Mouse (Mus musculus): ENCODE results near the gene Trip6. TPM values are rescaled to one million over a fixed set of nuclear protein-coding genes. Genes with fewer than 3 reads are reported as not detected.
A peak's percentile ranks its signal among the peaks of the same experiment; 100 is the strongest.

Gene Trip6
- polyA plus RNA-seq, 1 experiment from 2014 or later, result 1.2 TPM

GRCm38 (mm10) chr5:137345821-137346220 lies 31.6 kb upstream of the Trip6 start:
- H3K79me2 ChIP-seq (ENCODE audit: inconsistent target), result no peaks in the 10 kb centered on the region
- 19% methylated on average over 9 of the region's 9 CpGs for WGBS (ENCODE audit: missing documents)
- H3K36me3 ChIP-seq (ENCODE audit: inconsistent target), result no peaks in the 10 kb centered on the region
- no peak overlapping the region for H3K27ac ChIP-seq
- H3K4me3 ChIP-seq (ENCODE audit: inconsistent target), result no peak overlapping the region

GRCm38 (mm10) chr5:137343869-137344268 lies 29.7 kb upstream of the Trip6 start:
- H3K4me3 ChIP-seq (ENCODE audit: inconsistent target), result no peak overlapping the region
- H3K36me3 ChIP-seq (ENCODE audit: inconsistent target), result no peaks in the 10 kb centered on the region
- no peaks in the 10 kb centered on the region for H3K79me2 ChIP-seq (ENCODE audit: inconsistent target)
- no peak overlapping the region for H3K27ac ChIP-seq

DNA sequence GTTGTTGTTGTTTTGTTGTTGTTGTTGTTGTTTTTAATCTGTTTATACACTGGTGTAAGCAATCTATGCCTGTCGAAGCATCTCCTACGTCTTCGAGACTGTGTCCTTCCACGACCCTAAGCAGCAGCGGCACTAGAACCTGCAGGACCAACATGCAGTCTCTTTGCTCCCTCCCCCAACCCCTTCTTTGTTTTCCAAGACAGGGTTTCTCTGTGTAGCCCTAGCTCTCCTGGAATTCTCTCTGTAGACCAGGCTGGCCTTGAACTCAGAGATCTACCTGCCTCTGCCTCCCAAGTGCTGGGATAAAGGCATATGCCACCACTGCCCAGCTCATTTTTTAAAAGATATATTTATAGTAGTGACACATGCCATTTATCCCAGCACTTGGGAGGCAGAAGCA lies 29.2 kb upstream of the Trip6 start:
- no peak overlapping the region for H3K4me3 ChIP-seq (ENCODE audit: inconsistent target)
- 93% methylated on average over 5 of the region's 5 CpGs for WGBS (ENCODE audit: missing documents)
- no peak overlapping the region for H3K27ac ChIP-seq
- no peaks in the 10 kb centered on the region for H3K36me3 ChIP-seq (ENCODE audit: inconsistent target)
- H3K79me2 ChIP-seq (ENCODE audit: inconsistent target), result no peaks in the 10 kb centered on the region

GRCm38 (mm10) chr5:137342407-137343012 lies 28.3 kb upstream of the Trip6 start:
- Histone ChIP-seq H3K36me3 (ENCODE audit: inconsistent target) (no peaks in the 10 kb centered on the region), H3K4me3 (ENCODE audit: inconsistent target) (no peak overlapping the region), H3K79me2 (ENCODE audit: inconsistent target) (no peaks in the 10 kb centered on the region), H3K27ac (no peak overlapping the region)
- 81% methylated on average over 7 of the region's 7 CpGs for WGBS (ENCODE audit: missing documents)

- no peaks in the 10 kb centered on the region for H3K79me2 ChIP-seq (ENCODE audit: inconsistent target)
- H3K36me3 ChIP-seq (ENCODE audit: inconsistent target), result no peaks in the 10 kb centered on the region
- H3K27ac ChIP-seq, result no peak overlapping the region
- H3K4me3 ChIP-seq (ENCODE audit: inconsistent target), result no peak overlapping the region
- 82% methylated on average over 6 of the region's 6 CpGs for WGBS (ENCODE audit: missing documents)
These were observed 26.0 kb upstream of the Trip6 start for GRCm38 (mm10) chr5:137340222-137340621.

GRCm38 (mm10) chr5:137339290-137339979 lies 25.2 kb upstream of the Trip6 start:
- WGBS (ENCODE audit: missing documents), result 36% methylated on average over 22 of the region's 22 CpGs
- H3K27ac ChIP-seq, result no peak overlapping the region

DNA sequence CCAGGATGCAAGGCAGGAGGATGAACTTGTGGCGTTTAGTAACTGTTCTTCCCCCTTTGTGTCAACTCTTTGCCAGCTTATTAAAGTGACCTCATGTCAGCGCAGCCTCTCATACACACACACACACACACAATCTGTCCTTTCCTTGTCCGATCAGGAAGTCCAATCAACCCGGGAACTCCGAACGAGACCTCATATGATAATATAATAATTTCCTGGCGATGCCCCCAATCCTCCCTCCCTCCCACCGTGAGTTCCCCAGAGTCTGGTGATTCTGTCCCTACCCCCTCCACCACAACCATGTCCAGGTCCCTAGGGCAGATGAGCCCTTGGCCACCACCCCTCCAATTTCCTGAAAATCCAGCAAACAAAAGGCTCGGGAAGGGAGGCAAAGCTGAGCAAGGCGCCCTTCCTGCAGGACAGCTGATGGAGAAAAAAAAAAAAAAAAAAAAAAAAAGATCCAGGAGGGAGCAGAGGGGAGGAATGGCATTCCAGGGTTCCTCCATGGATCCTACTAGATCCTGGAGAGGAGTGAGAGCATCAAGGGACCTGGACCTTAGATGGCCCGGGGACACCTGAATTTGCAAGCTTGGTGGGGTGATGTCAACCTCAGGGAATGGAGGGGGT lies 24.6 kb upstream of the Trip6 start:
- WGBS (ENCODE audit: missing documents), result 6% methylated on average over 8 of the region's 11 CpGs
- Histone ChIP-seq H3K36me3 (ENCODE audit: inconsistent target) (no peaks in the 10 kb centered on the region), H3K4me3 (ENCODE audit: inconsistent target) (peak overlapping the region; percentile 46), H3K79me2 (ENCODE audit: inconsistent target) (no peaks in the 10 kb centered on the region), H3K27ac (no peak overlapping the region)

More at GRCm38 (mm10) chr5:137339290-137339979, 25.2 kb upstream of the Trip6 start:
- Histone ChIP-seq H3K36me3 (ENCODE audit: inconsistent target) (no peaks in the 10 kb centered on the region), H3K79me2 (ENCODE audit: inconsistent target) (no peaks in the 10 kb centered on the region), H3K4me3 (ENCODE audit: inconsistent target) (no peak overlapping the region)

DNA sequence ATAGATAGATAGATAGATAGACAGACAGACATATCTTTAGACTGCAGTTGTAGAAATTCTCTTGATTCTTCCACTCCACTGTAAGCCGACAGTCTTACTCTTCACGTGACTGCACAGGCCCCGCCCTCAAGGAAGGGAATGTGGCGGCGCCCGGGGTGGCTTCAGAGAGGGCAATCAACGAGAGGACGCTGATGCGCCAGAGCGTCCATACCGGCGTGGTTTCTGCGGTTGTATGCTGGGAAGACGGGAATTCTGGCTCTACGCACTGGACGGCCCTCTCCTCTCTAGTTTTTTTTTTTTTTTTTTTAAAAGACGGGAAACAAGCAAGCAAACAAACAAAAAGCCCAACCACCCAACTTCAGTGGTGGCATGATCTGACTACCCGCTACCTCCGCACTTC lies 24.1 kb upstream of the Trip6 start:
- Histone ChIP-seq H3K27ac (no peak overlapping the region), H3K36me3 (ENCODE audit: inconsistent target) (no peaks in the 10 kb centered on the region), H3K79me2 (ENCODE audit: inconsistent target) (peaks cover 1% of the 10 kb centered on the region; the same call in 1 of the 2 replicates), H3K4me3 (ENCODE audit: inconsistent target) (peak overlapping the region; percentile 46)
- 1% methylated on average over 18 of the region's 19 CpGs for WGBS (ENCODE audit: missing documents)

GRCm38 (mm10) chr5:137337190-137337589 lies 23.0 kb upstream of the Trip6 start:
- WGBS (ENCODE audit: missing documents), result 91% methylated on average over 7 of the region's 8 CpGs
- H3K27ac ChIP-seq, result no peak overlapping the region
- peaks cover 12% of the 10 kb centered on the region for H3K79me2 ChIP-seq (ENCODE audit: inconsistent target)
- no peak overlapping the region for H3K4me3 ChIP-seq (ENCODE audit: inconsistent target)
- H3K36me3 ChIP-seq (ENCODE audit: inconsistent target), result no peaks in the 10 kb centered on the region

DNA sequence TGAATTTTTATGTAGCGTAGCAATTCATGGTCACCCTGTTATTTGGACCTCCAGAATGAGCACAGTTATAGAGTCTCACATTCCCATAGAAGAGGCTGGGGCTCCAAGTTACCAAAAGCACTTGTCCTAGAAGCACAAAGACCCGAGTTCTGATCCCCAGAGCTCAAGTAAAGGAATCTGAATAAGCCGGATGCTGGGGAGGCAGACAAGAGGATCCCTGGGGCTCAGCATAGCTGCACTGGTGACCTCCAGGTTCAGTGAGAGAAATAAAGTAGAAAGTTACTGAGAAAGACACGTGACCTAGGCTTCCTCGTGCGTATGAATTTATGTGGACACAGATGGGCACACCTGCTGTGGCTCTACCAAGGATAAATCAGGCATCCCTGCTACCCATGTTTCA lies 20.9 kb upstream of the Trip6 start:
- WGBS (ENCODE audit: missing documents), result 94% methylated on average over 6 of the region's 6 CpGs
- Histone ChIP-seq H3K36me3 (ENCODE audit: inconsistent target) (no peaks in the 10 kb centered on the region), H3K79me2 (ENCODE audit: inconsistent target) (peaks cover 28% of the 10 kb centered on the region), H3K4me3 (ENCODE audit: inconsistent target) (no peak overlapping the region), H3K27ac (no peak overlapping the region)

GRCm38 (mm10) chr5:137334317-137334716 lies 20.1 kb upstream of the Trip6 start:
- Histone ChIP-seq H3K4me3 (ENCODE audit: inconsistent target) (no peak overlapping the region), H3K36me3 (ENCODE audit: inconsistent target) (0 out of 2 replicates have a peak, but pooled peaks cover 2% of the 10 kb centered on the region), H3K27ac (no peak overlapping the region), H3K79me2 (ENCODE audit: inconsistent target) (peaks cover 29% of the 10 kb centered on the region)
- 39% methylated on average over 10 of the region's 10 CpGs for WGBS (ENCODE audit: missing documents)

GRCm38 (mm10) chr5:137333512-137334174 lies 19.4 kb upstream of the Trip6 start, which contains the start of gene Slc12a9:
Gene Slc12a9 (minus strand): TSS chr5:137333597.
- Histone ChIP-seq H3K4me3 (ENCODE audit: inconsistent target) (peak within 1 kb of the TSS; percentile 66), H3K27ac (peak within 1 kb of the TSS; percentile 28; the same call in 1 of the 2 replicates), H3K36me3 (ENCODE audit: inconsistent target) (peaks cover 4% of the 10 kb centered on the region; the same call in 1 of the 2 replicates), H3K79me2 (ENCODE audit: inconsistent target) (peaks cover 29% of the 10 kb centered on the region)
- under 1% methylated on average over 44 of the region's 44 CpGs for WGBS (ENCODE audit: missing documents)

DNA sequence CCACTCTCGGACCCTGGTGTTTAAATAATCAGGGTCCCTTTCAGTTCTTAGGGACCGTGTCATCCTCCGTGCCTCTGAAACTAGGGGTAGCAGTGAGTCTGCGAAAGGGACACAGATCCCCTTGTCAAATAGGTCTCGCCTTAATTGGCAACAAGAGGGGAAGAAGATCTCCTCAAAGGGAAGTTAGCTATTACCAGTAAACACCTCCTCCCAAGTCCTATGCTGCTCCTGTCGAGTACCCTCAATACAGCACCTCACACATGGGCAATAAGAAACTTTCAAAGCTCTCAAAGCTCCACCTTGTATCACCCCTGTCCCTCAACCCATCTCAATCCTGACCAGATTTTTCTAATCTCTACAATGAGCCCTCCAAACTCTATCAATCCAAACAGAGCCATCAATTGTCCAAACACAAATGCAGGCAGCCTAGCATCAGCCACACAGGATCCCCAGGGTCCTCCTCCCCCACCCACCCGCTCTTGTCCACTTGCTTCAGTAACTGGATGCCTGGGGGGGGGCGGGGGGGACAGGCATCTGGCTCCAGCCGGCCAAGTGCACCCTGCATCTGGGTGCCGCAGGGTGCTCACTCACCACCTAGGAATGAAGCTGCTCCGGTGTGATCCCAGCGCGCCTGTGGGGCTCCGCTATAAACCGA lies 18.8 kb upstream of the Trip6 start:
- H3K79me2 ChIP-seq (ENCODE audit: inconsistent target), result peaks cover 29% of the 10 kb centered on the region
- WGBS (ENCODE audit: missing documents), result 2% methylated on average over 13 of the region's 15 CpGs
- peak overlapping the region; percentile 66 for H3K4me3 ChIP-seq (ENCODE audit: inconsistent target)
- H3K36me3 ChIP-seq (ENCODE audit: inconsistent target), result peaks cover 11% of the 10 kb centered on the region
- peak overlapping the region; percentile 28; the same call in 1 of the 2 replicates for H3K27ac ChIP-seq

DNA sequence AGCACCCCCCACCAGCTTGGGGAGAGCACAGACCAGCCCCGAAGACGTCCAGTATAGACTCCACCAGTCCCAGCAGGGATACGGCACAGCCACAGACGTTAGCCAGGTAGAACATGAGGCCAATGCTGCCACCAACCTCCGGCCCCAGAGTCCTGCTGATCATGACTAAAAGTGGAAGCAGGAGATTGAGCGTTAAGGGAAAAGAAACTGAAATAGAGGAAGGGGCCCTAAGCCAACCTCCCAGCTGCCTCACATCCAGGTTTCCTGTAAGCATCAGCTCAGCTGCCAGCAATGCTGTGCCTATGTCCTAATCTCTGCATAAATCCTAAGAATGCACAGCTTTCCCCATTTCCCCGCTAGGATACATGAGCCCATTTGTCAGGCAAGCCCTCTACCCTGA lies 16.7 kb upstream of the Trip6 start:
- Histone ChIP-seq H3K79me2 (ENCODE audit: inconsistent target) (peaks cover 29% of the 10 kb centered on the region), H3K27ac (no peak overlapping the region), H3K36me3 (ENCODE audit: inconsistent target) (peaks cover 28% of the 10 kb centered on the region), H3K4me3 (ENCODE audit: inconsistent target) (no peak overlapping the region)
- WGBS (ENCODE audit: missing documents), result 49% methylated on average over 7 of the region's 7 CpGs

Data from macrophage (primary cell).